Mouse (Mus musculus): ENCODE measurements around the gene Gm37240. TPM values are rescaled to one million over a fixed set of nuclear protein-coding genes. Genes with fewer than 3 reads are reported as not detected.

Gm37240 gene
- total RNA-seq, 1 experiment = 1.2 TPM

GRCm38 (mm10) chr3:84450651-84451050 is 1436.7 kb downstream of the Gm37240 start:
- TF ChIP-seq MAFK (IDR thresholded peaks at IDR 0.05; ENCODE audit: insufficient read depth, low read depth, low read length) = no peak
- no peak for TF ChIP-seq ZNF384 (IDR thresholded peaks at IDR 0.05; ENCODE audit: low read depth, low read length)
- Histone ChIP-seq H3K4me3 (ENCODE audit: insufficient read depth in 1 of 2, low read depth in 1 of 2, low read length in 2 of 2, poor library complexity in 1 of 2, severe bottlenecking in 1 of 2) (no peak overlapping the region), H3K4me1 (ENCODE audit: control insufficient read depth in 2 of 2, insufficient read depth in 2 of 2, low read length in 2 of 2, poor library complexity in 1 of 2) (peaks cover 0 to 4% of the 10 kb centered on the region in 2 experiments; a peak in 2 of 4 replicates), H3K36me3 (ENCODE audit: control insufficient read depth, insufficient read depth, low read length, poor library complexity, severe bottlenecking) (no peaks in the 10 kb centered on the region), H3K27ac (ENCODE audit: insufficient read depth, low read depth, low read length, poor library complexity, severe bottlenecking) (no peak overlapping the region), H3K9me3 (ENCODE audit: control insufficient read depth, insufficient read depth, low read depth, low read length) (no peaks in the 10 kb centered on the region), H3K9ac (ENCODE audit: insufficient read depth, low read depth, low read length, poor library complexity, severe bottlenecking) (no peak overlapping the region)
- no peak for DNase-seq (ENCODE audit: low read depth, low spot score)
- in situ Hi-C loops (cut with MboI; ENCODE audit: low sequenced_read_pairs in 2 of 2, unreplicated experiment in 2 of 2) = no loop called here

DNA sequence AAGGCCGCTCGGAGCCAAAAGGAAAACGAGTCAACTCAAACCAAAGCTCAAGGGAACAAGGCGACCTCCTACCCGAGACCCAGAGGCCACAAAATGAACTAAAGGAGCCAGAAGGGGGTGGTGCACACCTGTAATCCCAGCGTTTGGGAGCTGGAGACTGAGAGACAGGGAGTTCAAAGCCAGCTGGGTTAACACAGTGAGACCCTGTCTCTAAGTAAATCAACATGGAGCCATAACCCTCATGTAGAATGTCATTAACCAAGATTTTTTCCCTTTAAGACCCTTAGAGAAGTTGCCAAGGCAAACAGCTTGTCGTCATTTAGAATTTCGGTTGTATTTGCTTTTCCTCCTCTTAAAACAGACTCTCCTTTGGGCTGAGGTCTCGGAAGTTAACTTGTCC is 1438.3 kb downstream of the Gm37240 start:
- H3K9me3 ChIP-seq (ENCODE audit: control insufficient read depth, insufficient read depth, low read depth, low read length) = no peaks in the 10 kb centered on the region
- no peak overlapping the region for H3K9ac ChIP-seq (ENCODE audit: insufficient read depth, low read depth, low read length, poor library complexity, severe bottlenecking)
- in situ Hi-C loops (cut with MboI; ENCODE audit: low sequenced_read_pairs in 2 of 2, unreplicated experiment in 2 of 2) = no loop called here
- no peaks in the 10 kb centered on the region for H3K36me3 ChIP-seq (ENCODE audit: control insufficient read depth, insufficient read depth, low read length, poor library complexity, severe bottlenecking)
- TF ChIP-seq ZC3H11A (IDR thresholded peaks at IDR 0.05; ENCODE audit: borderline replicate concordance, low read depth, low read length) (no peak), MAFK (IDR thresholded peaks at IDR 0.05; ENCODE audit: insufficient read depth, low read depth, low read length) (no peak), ZNF384 (IDR thresholded peaks at IDR 0.05; ENCODE audit: low read depth, low read length) (no peak), CHD2 (IDR thresholded peaks at IDR 0.05; ENCODE audit: low read depth, low read length) (no peak), HCFC1 (IDR thresholded peaks at IDR 0.05; ENCODE audit: borderline replicate concordance, insufficient read depth, low read length) (no peak)
- H3K4me1 ChIP-seq (ENCODE audit: control insufficient read depth in 2 of 2, insufficient read depth in 2 of 2, low read length in 2 of 2, poor library complexity in 1 of 2) = peaks cover 0 to 6% of the 10 kb centered on the region in 2 experiments; a peak in 2 of 4 replicates
- DNase-seq (ENCODE audit: low read depth, low spot score) = no peak
- no peak overlapping the region for H3K4me3 ChIP-seq (ENCODE audit: insufficient read depth in 1 of 2, low read depth in 1 of 2, low read length in 2 of 2, poor library complexity in 1 of 2, severe bottlenecking in 1 of 2)
- no peak overlapping the region for H3K27ac ChIP-seq (ENCODE audit: insufficient read depth, low read depth, low read length, poor library complexity, severe bottlenecking)

- Histone ChIP-seq H3K36me3 (ENCODE audit: control insufficient read depth, insufficient read depth, low read length, poor library complexity, severe bottlenecking) (no peaks in the 10 kb centered on the region), H3K4me1 (ENCODE audit: control insufficient read depth in 2 of 2, insufficient read depth in 2 of 2, low read length in 2 of 2, poor library complexity in 1 of 2) (peaks cover 0 to 6% of the 10 kb centered on the region in 2 experiments; a peak in 2 of 4 replicates), H3K9ac (ENCODE audit: insufficient read depth, low read depth, low read length, poor library complexity, severe bottlenecking) (no peak overlapping the region), H3K9me3 (ENCODE audit: control insufficient read depth, insufficient read depth, low read depth, low read length) (no peaks in the 10 kb centered on the region), H3K4me3 (ENCODE audit: insufficient read depth in 1 of 2, low read depth in 1 of 2, low read length in 2 of 2, poor library complexity in 1 of 2, severe bottlenecking in 1 of 2) (no peak overlapping the region), H3K27ac (ENCODE audit: insufficient read depth, low read depth, low read length, poor library complexity, severe bottlenecking) (no peak overlapping the region)
- TF ChIP-seq ZNF384 (IDR thresholded peaks at IDR 0.05; ENCODE audit: low read depth, low read length) (no peak), MAFK (IDR thresholded peaks at IDR 0.05; ENCODE audit: insufficient read depth, low read depth, low read length) (no peak), ZC3H11A (IDR thresholded peaks at IDR 0.05; ENCODE audit: borderline replicate concordance, low read depth, low read length) (no peak), HCFC1 (IDR thresholded peaks at IDR 0.05; ENCODE audit: borderline replicate concordance, insufficient read depth, low read length) (no peak), CHD2 (IDR thresholded peaks at IDR 0.05; ENCODE audit: low read depth, low read length) (no peak)
- no peak for DNase-seq (ENCODE audit: low read depth, low spot score)
- in situ Hi-C loops (cut with MboI; ENCODE audit: low sequenced_read_pairs in 2 of 2, unreplicated experiment in 2 of 2) = no loop called here
Measured at GRCm38 (mm10) chr3:84447803-84448202, 1439.5 kb downstream of the Gm37240 start.

Other genes starting within 250 kb of the Gm37240 start
- 0.79 and 1.4 TPM in 2 replicates for gene Fam160a1, start 70.2 kb downstream of the Gm37240 start, total RNA-seq (2012; rRNA removed)
- gene Glt28d2, start within 50 bp of the Gm37240 start, total RNA-seq (2012; rRNA removed) = 0.18 and 0.21 TPM in 2 replicates
- 13.2 and 22.3 TPM in 2 replicates for gene Sh3d19, start 83.6 kb upstream of the Gm37240 start, total RNA-seq (2012; rRNA removed)
- 0.36 and 1.1 TPM in 2 replicates for gene Prss48, start 115.0 kb upstream of the Gm37240 start, total RNA-seq (2012; rRNA removed)

All from ES-E14 (cell line).